Mouse (Mus musculus) heart, embryonic 14.5 days (tissue): ENCODE results near the gene Tbc1d5. TPM values are rescaled to one million over a fixed set of nuclear protein-coding genes. Genes with fewer than 3 reads are reported as not detected.

Experiments used
- ATAC-seq: fragments of 200-750 bp; cut with Nextera tagmentation; 2 replicates; pipeline ENCODE4 v1.8.0; 2017; ENCODE audit warnings: low read depth, moderate TSS enrichment; ENCODE audit not compliant: insufficient number of reproducible peaks, insufficient read depth, low FRiP score
- H3K27ac ChIP-seq, 2 experiments: fragments of 200-500 bp in 1 of 2; fragments of 300-500 bp in 1 of 2; sonication (generic) in 1 of 2; replicated peaks in 1 of 2; 2 replicates each; pipeline ENCODE4 v1.5.1; 2012 to 2014; ENCODE audit warnings: low read depth in 2 of 2, low read length in 2 of 2, control low read depth in 1 of 2, mild to moderate bottlenecking in 1 of 2, mixed read lengths in 1 of 2; ENCODE audit not compliant: control insufficient read depth in 1 of 2, insufficient read depth in 1 of 2
- H3K27me3 ChIP-seq: fragments of 300-500 bp; sonication (generic); 2 replicates; pipeline ENCODE4 v1.6.1; 2014; ENCODE audit warnings: mild to moderate bottlenecking, low read length, control low read depth; ENCODE audit not compliant: control insufficient read depth, insufficient read depth
- H3K36me3 ChIP-seq: fragments of 300-500 bp; sonication (generic); 2 replicates; pipeline ENCODE4 v1.6.1; 2014; ENCODE audit warnings: mild to moderate bottlenecking, control low read depth, low read length, mixed read lengths; ENCODE audit not compliant: control insufficient read depth, insufficient read depth
- H3K4me1 ChIP-seq, 2 experiments: fragments of 200-500 bp in 1 of 2; fragments of 300-500 bp in 1 of 2; sonication (generic) in 1 of 2; 2 replicates each; pipeline ENCODE4 v1.6.1; 2012 to 2014; ENCODE audit warnings: low read length in 2 of 2, control low read depth in 1 of 2, mixed read lengths in 1 of 2; ENCODE audit not compliant: control insufficient read depth in 2 of 2, insufficient read depth in 2 of 2
- H3K4me2 ChIP-seq: fragments of 300-500 bp; sonication (generic); 2 replicates; pipeline ENCODE4 v1.6.1; 2014; ENCODE audit warnings: mild to moderate bottlenecking, low read length
- H3K4me3 ChIP-seq, 2 experiments: fragments of 200-500 bp in 1 of 2; fragments of 300-500 bp in 1 of 2; sonication (generic) in 1 of 2; 2 replicates each; pipeline ENCODE4 v1.5.1; 2012 to 2014; ENCODE audit warnings: low read length in 2 of 2, mild to moderate bottlenecking in 2 of 2, control low read depth in 1 of 2, low read depth in 1 of 2, moderate library complexity in 1 of 2; ENCODE audit not compliant: control insufficient read depth in 1 of 2, insufficient read depth in 1 of 2
- H3K9ac ChIP-seq: fragments of 300-500 bp; sonication (generic); 2 replicates; pipeline ENCODE4 v1.6.1; 2014; ENCODE audit warnings: mild to moderate bottlenecking, low read length
- H3K9me3 ChIP-seq: fragments of 300-500 bp; sonication (generic); 2 replicates; pipeline ENCODE4 v1.6.1; 2016; ENCODE audit warnings: low read length, control low read depth; ENCODE audit not compliant: control insufficient read depth
- WGBS: fragments of 180-500 bp; shearing (Covaris S2); extraction: QIAGEN DNeasy Blood & Tissue Kit; methylation state at CpG from one replicate; pipeline ENCODE4 v1.1.7; 2014; 5-methylcytosine and 5-hydroxymethylcytosine counted together
- polyA plus RNA-seq: library from polyadenylated mRNA; unstranded; fragments of >200 nt; fragmentation: Nextera tagmentation; extraction: Ambion mirVana; gene quantifications from 2 replicates; pipeline ENCODE4 v1.2.1, GENCODE M21; 2014

Gene Tbc1d5
- 8.5 and 9.6 TPM in 2 replicates for polyA plus RNA-seq

DNA sequence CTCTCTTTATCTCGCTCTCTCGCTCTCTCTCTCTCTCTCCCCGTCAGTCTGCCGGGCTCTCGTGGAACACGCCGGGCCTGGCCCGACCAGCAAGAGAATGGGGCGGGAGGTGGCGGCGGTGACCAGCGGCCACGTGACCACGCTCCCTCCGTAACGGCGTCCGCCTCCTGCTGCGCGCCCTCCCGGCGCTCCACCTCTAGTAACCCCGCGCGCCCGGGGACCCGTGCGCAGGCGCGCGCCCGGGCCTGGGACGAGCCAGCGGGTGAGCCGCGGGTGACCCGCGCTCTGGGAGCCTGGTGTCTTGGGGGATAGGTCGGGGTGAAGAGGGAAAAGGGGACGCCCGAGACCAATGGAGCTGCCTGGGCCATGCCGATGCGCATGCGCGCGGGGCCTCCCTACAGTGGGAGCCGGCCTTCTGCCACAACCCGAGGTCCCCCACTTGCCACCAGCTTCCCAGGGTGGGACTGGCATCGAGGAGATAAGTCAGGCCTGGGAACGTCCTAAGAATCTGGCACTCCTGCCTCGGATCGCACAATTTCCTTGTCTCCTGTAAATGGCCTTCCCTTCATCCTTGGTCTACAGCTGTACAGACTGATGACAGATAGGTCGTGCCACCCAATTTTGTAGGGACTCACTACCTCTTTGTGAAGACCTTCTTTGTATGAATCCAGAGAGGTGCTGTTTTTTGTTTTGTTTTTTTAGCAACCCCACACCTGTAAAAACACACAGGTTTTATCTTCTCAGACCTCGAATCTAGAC is at the start of gene Tbc1d5:
Tbc1d5 (minus strand) TSS at position 158 of the 759 bp plus-strand sequence.
- peak; percentile 97 for ATAC-seq
- H3K9me3 ChIP-seq, result no peaks in the 10 kb centered on the region
- peak within 1 kb of the TSS; percentile 83 to 90 for H3K4me3 ChIP-seq
- peak within 1 kb of the TSS; percentile 97 for H3K9ac ChIP-seq
- peaks cover 0 to 8% of the 10 kb centered on the region in 2 experiments; a peak in 2 of 4 replicates for H3K4me1 ChIP-seq
- peak within 1 kb of the TSS; percentile 94 to 99 for H3K27ac ChIP-seq
- 3% methylated on average over 53 of the region's 54 CpGs for WGBS
- H3K27me3 ChIP-seq, result no peaks in the 10 kb centered on the region
- H3K4me2 ChIP-seq, result peak within 1 kb of the TSS; percentile 89
- no peaks in the 10 kb centered on the region for H3K36me3 ChIP-seq

GRCm38 (mm10) chr17:51226056-51226455 is 46.9 kb upstream of the Tbc1d5 start:
- Histone ChIP-seq H3K27me3 (no peaks in the 10 kb centered on the region), H3K4me1 (no peaks in the 10 kb centered on the region), H3K36me3 (no peaks in the 10 kb centered on the region), H3K9me3 (no peaks in the 10 kb centered on the region), H3K4me2 (no peak overlapping the region), H3K4me3 (no peak overlapping the region), H3K27ac (no peak overlapping the region), H3K9ac (no peak overlapping the region)
- 71% methylated on average over 1 of the region's 1 CpGs for WGBS
- ATAC-seq, result no peak

DNA sequence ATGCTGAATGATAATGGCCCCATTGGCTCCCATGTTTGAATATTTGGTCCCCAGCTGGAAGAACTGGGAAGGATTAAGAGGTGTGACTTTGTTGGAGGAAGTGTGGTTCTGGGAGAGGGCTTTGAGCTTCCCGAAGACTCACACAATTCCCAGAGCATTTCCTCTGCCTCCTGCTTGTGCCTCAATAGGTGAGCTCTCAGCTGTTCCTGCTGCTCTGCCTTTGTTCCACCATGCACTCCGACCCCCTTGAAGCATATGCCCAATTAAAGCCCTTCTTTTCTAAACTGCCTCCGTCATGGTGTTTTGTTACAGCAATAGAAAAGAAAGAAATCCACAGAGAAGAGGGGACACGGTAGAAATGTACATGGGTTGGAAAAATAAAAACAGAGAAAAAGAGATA is 44.0 kb upstream of the Tbc1d5 start:
- 42% methylated on average over 4 of the region's 4 CpGs for WGBS
- no peak overlapping the region for H3K27ac ChIP-seq
- H3K4me2 ChIP-seq, result no peak overlapping the region
- no peak for ATAC-seq
- H3K36me3 ChIP-seq, result no peaks in the 10 kb centered on the region
- H3K9ac ChIP-seq, result no peak overlapping the region
- H3K4me1 ChIP-seq, result no peaks in the 10 kb centered on the region
- H3K9me3 ChIP-seq, result no peaks in the 10 kb centered on the region
- H3K4me3 ChIP-seq, result no peak overlapping the region
- H3K27me3 ChIP-seq, result no peaks in the 10 kb centered on the region

DNA sequence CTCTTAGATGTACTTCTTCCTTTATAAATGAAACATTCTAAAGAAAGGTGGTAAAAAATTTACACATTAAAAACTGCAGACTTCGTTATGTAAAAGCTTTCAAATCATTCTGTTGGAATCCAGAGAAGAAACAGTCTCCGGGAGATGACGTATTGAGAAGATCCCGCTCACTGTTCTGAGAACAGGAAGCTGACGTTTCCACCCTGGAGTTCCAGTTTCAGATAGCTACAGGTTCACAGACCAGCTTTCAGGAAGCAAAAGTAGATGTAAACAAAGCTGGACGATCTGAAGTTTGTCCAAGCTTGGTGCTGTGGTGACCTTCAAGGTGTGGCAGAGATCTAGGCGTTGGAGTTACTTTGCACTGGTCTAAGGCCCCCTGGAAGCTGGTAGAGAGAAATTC is 41.9 kb upstream of the Tbc1d5 start:
- Histone ChIP-seq H3K4me2 (0 out of 2 replicates have a peak overlapping the region, but pooled peaks have one; percentile 12), H3K4me1 (no peaks in the 10 kb centered on the region), H3K27ac (no peak overlapping the region), H3K9ac (no peak overlapping the region), H3K9me3 (no peaks in the 10 kb centered on the region), H3K4me3 (no peak overlapping the region), H3K36me3 (no peaks in the 10 kb centered on the region), H3K27me3 (no peaks in the 10 kb centered on the region)
- no peak for ATAC-seq
- WGBS, result 51% methylated on average over 7 of the region's 7 CpGs

DNA sequence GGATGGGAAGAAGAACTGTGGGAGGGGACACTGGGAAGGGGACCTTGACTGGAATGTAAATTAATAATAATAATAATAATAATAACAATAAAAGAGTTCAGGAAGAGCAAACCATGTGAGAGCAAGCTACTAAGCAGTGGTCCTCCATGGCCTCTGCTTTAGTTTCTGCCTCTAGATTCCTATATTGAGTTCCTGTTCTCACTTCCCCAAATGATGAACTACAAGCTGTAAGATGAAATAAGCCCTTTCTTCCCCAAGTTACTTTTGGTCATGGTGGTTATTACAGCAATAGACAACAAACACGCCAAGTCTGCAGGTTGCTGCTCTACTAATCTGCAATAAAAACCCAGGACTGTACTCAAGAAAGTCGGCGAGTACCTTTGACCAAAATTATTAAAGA is 40.7 kb upstream of the Tbc1d5 start:
- H3K4me2 ChIP-seq, result no peak overlapping the region
- no peak overlapping the region for H3K27ac ChIP-seq
- H3K27me3 ChIP-seq, result no peaks in the 10 kb centered on the region
- no peak for ATAC-seq
- no peaks in the 10 kb centered on the region for H3K9me3 ChIP-seq
- H3K4me1 ChIP-seq, result no peaks in the 10 kb centered on the region
- WGBS, result 79% methylated on average over 3 of the region's 3 CpGs
- no peak overlapping the region for H3K4me3 ChIP-seq
- no peaks in the 10 kb centered on the region for H3K36me3 ChIP-seq
- H3K9ac ChIP-seq, result no peak overlapping the region

DNA sequence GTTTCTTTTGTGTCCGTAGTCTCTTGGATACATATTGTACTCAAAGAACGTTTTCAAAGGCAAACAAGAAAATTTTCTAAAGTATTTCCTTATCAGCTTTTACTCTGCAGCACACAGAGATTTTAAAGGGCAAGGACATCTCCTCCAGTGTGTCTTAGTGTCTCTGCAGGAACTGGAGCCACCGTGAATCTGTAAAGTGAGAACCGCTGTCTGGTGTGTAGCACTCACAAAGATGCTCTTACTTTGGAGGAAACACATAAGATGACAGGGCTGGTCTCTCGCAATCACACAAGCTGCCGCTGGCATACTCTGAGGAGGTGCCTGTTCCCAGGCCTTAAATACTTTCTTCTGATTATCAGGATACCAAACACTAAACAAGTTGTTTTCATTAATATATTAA is 37.3 kb upstream of the Tbc1d5 start:
- H3K36me3 ChIP-seq, result no peaks in the 10 kb centered on the region
- no peaks in the 10 kb centered on the region for H3K27me3 ChIP-seq
- WGBS, result 80% methylated on average over 6 of the region's 6 CpGs
- H3K4me1 ChIP-seq, result no peaks in the 10 kb centered on the region
- no peak overlapping the region for H3K27ac ChIP-seq
- ATAC-seq, result no peak
- H3K9me3 ChIP-seq, result no peaks in the 10 kb centered on the region
- no peak overlapping the region for H3K4me3 ChIP-seq
- H3K9ac ChIP-seq, result no peak overlapping the region
- no peak overlapping the region for H3K4me2 ChIP-seq

GRCm38 (mm10) chr17:51209565-51209964 is 30.4 kb upstream of the Tbc1d5 start:
- Histone ChIP-seq H3K9ac (no peak overlapping the region), H3K4me3 (no peak overlapping the region), H3K9me3 (no peaks in the 10 kb centered on the region), H3K36me3 (no peaks in the 10 kb centered on the region), H3K27ac (no peak overlapping the region), H3K4me1 (no peaks in the 10 kb centered on the region), H3K27me3 (no peaks in the 10 kb centered on the region), H3K4me2 (no peak overlapping the region)
- 78% methylated on average over 2 of the region's 2 CpGs for WGBS
- no peak for ATAC-seq

DNA sequence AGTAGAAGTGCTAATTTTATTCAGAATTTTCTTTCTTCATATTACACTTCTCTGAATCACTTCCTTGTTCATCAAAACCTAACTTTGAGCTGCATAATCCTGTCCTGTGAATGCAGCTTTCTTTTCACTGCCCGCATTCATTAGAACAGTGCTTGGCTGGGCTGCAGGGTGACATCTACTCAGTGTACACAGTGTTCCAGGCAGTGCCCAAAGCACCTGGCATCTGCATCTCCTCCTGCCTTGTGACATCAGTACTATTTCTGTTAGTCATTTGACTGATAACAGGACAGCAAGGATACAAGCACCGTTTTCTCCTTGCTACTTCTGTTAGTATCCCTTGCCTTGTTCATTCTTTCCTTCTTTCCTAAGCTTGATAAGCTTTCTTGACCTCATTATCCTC is 25.5 kb upstream of the Tbc1d5 start:
- H3K27me3 ChIP-seq, result no peaks in the 10 kb centered on the region
- whole genome bisulfite sequencing, result 46% methylated on average over 2 of the region's 2 CpGs
- no peak for ATAC-seq
- H3K4me2 ChIP-seq, result no peak overlapping the region
- H3K27ac ChIP-seq, result no peak overlapping the region
- H3K9me3 ChIP-seq, result no peaks in the 10 kb centered on the region
- no peak overlapping the region for H3K9ac ChIP-seq
- no peaks in the 10 kb centered on the region for H3K36me3 ChIP-seq
- H3K4me3 ChIP-seq, result no peak overlapping the region
- H3K4me1 ChIP-seq, result no peaks in the 10 kb centered on the region
